11 mouse cellular contexts compared by ENCODE assay signal in genomic region chr16:34516891-34517398, GRCm38 (mm10). TPM values are rescaled to one million over a fixed set of nuclear protein-coding genes. Genes with fewer than 3 reads are reported as not detected.
DNase-seq lines count a peak whose midpoint lies in the region; ATAC-seq and TF ChIP-seq lines count a peak whose summit lies in the region.
"Had no signal": no experiment of that assay in that cellular context is flagged by ENCODE, and none has a peak within 500 bp of the region (broad histone marks: within the 10 kb centered on the region; RNA-seq: fewer than 3 reads in every experiment).

No protein-coding gene starts in this region.

- no peaks in the 10 kb centered on the region for H3K36me3 ChIP-seq in forebrain, embryonic 16.5 days (ENCODE audit: control insufficient read depth, insufficient read depth)
- H3K36me3 ChIP-seq in small intestine, adult 2 months (ENCODE audit: control insufficient read depth, insufficient read depth, low read length), result no peaks in the 10 kb centered on the region
- H3K36me3 ChIP-seq: liver, embryonic 15.5 days had no signal

- no peaks in the 10 kb centered on the region for H3K9me3 ChIP-seq in forebrain, embryonic 16.5 days (ENCODE audit: control insufficient read depth, low read length)
- H3K9me3 ChIP-seq: liver, embryonic 15.5 days; midbrain, embryonic 10.5 days had no signal

- H3K4me1 ChIP-seq in forebrain, embryonic 16.5 days (replicated peaks; ENCODE audit: control insufficient read depth, insufficient read depth, low read length), result peaks cover 68% of the 10 kb centered on the region
- H3K4me1 ChIP-seq in small intestine, adult 2 months (ENCODE audit: control insufficient read depth, insufficient read depth, insufficient read length, low read length), result no peaks in the 10 kb centered on the region
- H3K4me1 ChIP-seq: liver, embryonic 15.5 days had no signal

- no peak for DNase-seq in left cerebral cortex, adult 2 months (ENCODE audit: extremely low spot score in 1 of 2, low spot score in 2 of 2)
- DNase-seq in left cerebral cortex, adult 11 months (ENCODE audit: low spot score), result no peak
- peak; percentile 38 to 59 for DNase-seq in right cerebral cortex, postnatal 10 days (ENCODE audit: low spot score in 2 of 2)
- no peak for DNase-seq in right cerebral cortex, postnatal 25 days
- DNase-seq in adrenal gland, postnatal 36 days, result no peak
- DNase-seq: cerebellum, postnatal 10 days; kidney, adult 11 months had no signal

- H3K27ac ChIP-seq in left cerebral cortex, adult 2 months, result peak overlapping the region; percentile 81
- H3K27ac ChIP-seq in forebrain, embryonic 16.5 days (ENCODE audit: low read length), result peak overlapping the region; percentile 84
- H3K27ac ChIP-seq in small intestine, adult 2 months (ENCODE audit: insufficient read depth, low read depth, low read length), result peak overlapping the region; percentile 9; the same call in 1 of the 2 replicates
- H3K27ac ChIP-seq: liver, embryonic 15.5 days; midbrain, embryonic 10.5 days had no signal

- intact Hi-C loops in left cerebral cortex, adult 2 months (cut with DNase I), result loop anchor here (2.0 kb wide), 1 partner anchor 48 kb away; no protein-coding TSS in a partner anchor

- WGBS in forebrain, embryonic 16.5 days, result 35% methylated on average over 12 of the region's 12 CpGs
- WGBS in small intestine, adult 2 months, result 72% methylated on average over 12 of the region's 12 CpGs

- no peak overlapping the region for H3K4me3 ChIP-seq in left cerebral cortex, adult 2 months
- H3K4me3 ChIP-seq in forebrain, embryonic 16.5 days (replicated peaks; ENCODE audit: low read length), result no peak overlapping the region
- H3K4me3 ChIP-seq in small intestine, adult 2 months (ENCODE audit: low read depth, low read length), result no peak overlapping the region
- H3K4me3 ChIP-seq: liver, embryonic 15.5 days; midbrain, embryonic 10.5 days had no signal

- H3K27me3 ChIP-seq in forebrain, embryonic 16.5 days (replicated peaks; ENCODE audit: control insufficient read depth, insufficient read depth, low read length), result no peaks in the 10 kb centered on the region
- H3K27me3 ChIP-seq in small intestine, adult 2 months (ENCODE audit: control insufficient read depth, insufficient read depth, low read length), result no peaks in the 10 kb centered on the region
- H3K27me3 ChIP-seq: liver, embryonic 15.5 days had no signal

- H3K9ac ChIP-seq in forebrain, embryonic 16.5 days (replicated peaks; ENCODE audit: low read depth, low read length), result no peak overlapping the region
- H3K9ac ChIP-seq: liver, embryonic 15.5 days had no signal

- ATAC-seq in forebrain, embryonic 16.5 days, result peak; percentile 27

- H3K4me2 ChIP-seq in forebrain, embryonic 16.5 days (ENCODE audit: low read length), result peak overlapping the region; percentile 13; the same call in 1 of the 2 replicates
- H3K4me2 ChIP-seq: liver, embryonic 15.5 days had no signal

- no peak for TF ChIP-seq POLR2A in small intestine, adult 2 months (IDR thresholded peaks at IDR 0.05; ENCODE audit: low read depth, low read length)

- TF ChIP-seq CTCF in left cerebral cortex, adult 2 months (IDR thresholded peaks at IDR 0.05), result no peak
- TF ChIP-seq CTCF in small intestine, adult 2 months (IDR thresholded peaks at IDR 0.05; ENCODE audit: extremely low read depth, insufficient read length, insufficient replicate concordance, low read depth, low read length), result no peak

RNA-seq across cellular contexts. Expression of gene Kalrn, which starts 56.4 kb away (rescaled TPM):
- total RNA-seq in left cerebral cortex, adult 2 months (2021), result 100 to 1,000 TPM; 539 to 570 TPM
- 35.4 and 43.9 TPM in 2 replicates for polyA plus RNA-seq in forebrain, embryonic 16.5 days (2015; fragmentation: Nextera tagmentation; extraction: Ambion mirVana)
- polyA plus RNA-seq in small intestine, adult 2 months (2012; rRNA removed), result 14.8 and 43.0 TPM in 2 replicates
- total RNA-seq in adrenal gland, postnatal 36 days (2021), result 10 to 100 TPM in 1 of 2 experiments, 1 to 10 TPM in 1; 6.1 to 17.5 TPM

Comparison
In these comparisons a context has a peak if more than half of its experiments do, and no peak if none do; other contexts are left out.
1. DNase-seq: peak in right cerebral cortex, postnatal 10 days (2 of 2); none in left cerebral cortex, adult 2 months (0 of 2), left cerebral cortex, adult 11 months (single experiment), right cerebral cortex, postnatal 25 days (single experiment) and adrenal gland, postnatal 36 days (0 of 2).
2. H3K27ac ChIP-seq: peak in every context shown above with its lines; median percentile 84 in forebrain, embryonic 16.5 days; 81 in left cerebral cortex, adult 2 months; 9 in small intestine, adult 2 months.
3. RNA of gene Kalrn, which starts 56.4 kb away (total RNA-seq): 539 to 570 TPM in left cerebral cortex, adult 2 months; 6.1 to 17.5 TPM in adrenal gland, postnatal 36 days; every median in the first group is over 10 times any median in the second.